Mouse (Mus musculus): ENCODE results near the gene Otop3. TPM values are rescaled to one million over a fixed set of nuclear protein-coding genes. Genes with fewer than 3 reads are reported as not detected.
A peak's percentile ranks its signal among the peaks of the same experiment; 100 is the strongest.
"Not testable (repeated sequence)": the region's sequence is repeated elsewhere in the genome, so short reads cannot be mapped to it uniquely, and the experiment has no call there.

The Otop3 gene
- polyA plus RNA-seq, 1 experiment: not detected

GRCm38 (mm10) chr11:115366039-115366705 lies 31.6 kb downstream of the Otop3 start:
- no peak for DNase-seq (ENCODE audit: low spot score)

- peak; percentile 54 for DNase-seq (ENCODE audit: low spot score)
Measured at GRCm38 (mm10) chr11:115366706-115367394, 32.3 kb downstream of the Otop3 start.

- peak; percentile 71 for DNase-seq (ENCODE audit: low spot score)
Measured at GRCm38 (mm10) chr11:115367395-115367944, 32.9 kb downstream of the Otop3 start, which contains the start of gene Hid1. TSS of gene Hid1 (minus strand) at chr11:115367756.

GRCm38 (mm10) chr11:115370368-115370767 lies 35.8 kb downstream of the Otop3 start:
- no peak for DNase-seq (ENCODE audit: low spot score)

GRCm38 (mm10) chr11:115371354-115371753 lies 36.8 kb downstream of the Otop3 start:
- no peak for DNase-seq (ENCODE audit: low spot score)

GRCm38 (mm10) chr11:115372015-115372414 lies 37.5 kb downstream of the Otop3 start:
- no peak for DNase-seq (ENCODE audit: low spot score)

GRCm38 (mm10) chr11:115372737-115373136 lies 38.2 kb downstream of the Otop3 start:
- no peak for DNase-seq (ENCODE audit: low spot score)

- DNase-seq (ENCODE audit: low spot score): peak; percentile 53
Measured at GRCm38 (mm10) chr11:115373805-115374694, 39.5 kb downstream of the Otop3 start.

GRCm38 (mm10) chr11:115374695-115375425 lies 40.3 kb downstream of the Otop3 start:
- DNase-seq (ENCODE audit: low spot score): no peak

- DNase-seq (ENCODE audit: low spot score): no peak
Measured at GRCm38 (mm10) chr11:115376722-115377121, 42.2 kb downstream of the Otop3 start.

GRCm38 (mm10) chr11:115377254-115377653 lies 42.7 kb downstream of the Otop3 start:
- DNase-seq (ENCODE audit: low spot score): no peak

GRCm38 (mm10) chr11:115377854-115378253 lies 43.3 kb downstream of the Otop3 start:
- no peak for DNase-seq (ENCODE audit: low spot score)

GRCm38 (mm10) chr11:115381276-115381675 lies 46.7 kb downstream of the Otop3 start:
- DNase-seq (ENCODE audit: low spot score): no peak

- DNase-seq (ENCODE audit: low spot score): peak; percentile 72
Measured at GRCm38 (mm10) chr11:115381743-115382539, 47.4 kb downstream of the Otop3 start, which contains the start of gene Cdr2l. TSS of gene Cdr2l (plus strand) at chr11:115381916.

- no peak for DNase-seq (ENCODE audit: low spot score)
Measured at GRCm38 (mm10) chr11:115382891-115383290, 48.4 kb downstream of the Otop3 start.

- no peak for DNase-seq (ENCODE audit: low spot score)
Measured at GRCm38 (mm10) chr11:115383701-115384474, 49.4 kb downstream of the Otop3 start.

GRCm38 (mm10) chr11:115384587-115384986 lies 50.1 kb downstream of the Otop3 start:
- DNase-seq (ENCODE audit: low spot score): no peak

GRCm38 (mm10) chr11:115386859-115387258 lies 52.3 kb downstream of the Otop3 start:
- not testable (repeated sequence) for DNase-seq (ENCODE audit: low spot score)

- DNase-seq (ENCODE audit: low spot score): no peak
Measured at GRCm38 (mm10) chr11:115391358-115391757, 56.8 kb downstream of the Otop3 start.
